Mouse (Mus musculus) R1 (cell line): Measurements from ENCODE around the gene Eef1akmt3.
"Not testable (repeated sequence)": the region's sequence is repeated elsewhere in the genome, so short reads cannot be mapped to it uniquely, and the experiment has no call there.

ENCODE experiments used
- DNase-seq: peaks from one replicate; pipeline ENCODE4 v3.0.0-alpha.2; 2018; ENCODE audit warnings: low read depth, low spot score

Eef1akmt3 gene

GRCm38 (mm10) chr10:127041274-127041766, at the start of gene Eef1akmt3, which contains the start of gene Mettl1:
Eef1akmt3 (minus strand) TSS chr10:127041513.
Mettl1 (plus strand) TSS chr10:127041414.
- no peak for DNase-seq

GRCm38 (mm10) chr10:127090560-127091411, 49.5 kb upstream of the Eef1akmt3 start:
- peak; percentile 68 for DNase-seq

GRCm38 (mm10) chr10:127085633-127086032, 44.3 kb upstream of the Eef1akmt3 start:
- no peak for DNase-seq

- DNase-seq, result no peak
These were observed 43.7 kb upstream of the Eef1akmt3 start for GRCm38 (mm10) chr10:127085052-127085451.

- no peak for DNase-seq
These were observed 42.6 kb upstream of the Eef1akmt3 start for GRCm38 (mm10) chr10:127083915-127084306.

GRCm38 (mm10) chr10:127083292-127083914, 42.1 kb upstream of the Eef1akmt3 start:
- DNase-seq, result no peak

- DNase-seq, result no peak
These were observed 40.8 kb upstream of the Eef1akmt3 start for GRCm38 (mm10) chr10:127081996-127082620.

GRCm38 (mm10) chr10:127080901-127081780, 39.8 kb upstream of the Eef1akmt3 start:
- no peak for DNase-seq

- DNase-seq, result no peak
These were observed 38.5 kb upstream of the Eef1akmt3 start for GRCm38 (mm10) chr10:127079665-127080391.

- no peak for DNase-seq
These were observed 37.6 kb upstream of the Eef1akmt3 start for GRCm38 (mm10) chr10:127078677-127079575.

- peak; percentile 66 for DNase-seq
These were observed 36.8 kb upstream of the Eef1akmt3 start for GRCm38 (mm10) chr10:127078001-127078676.

- DNase-seq, result no peak
These were observed 36.2 kb upstream of the Eef1akmt3 start for GRCm38 (mm10) chr10:127077515-127077914.

GRCm38 (mm10) chr10:127076082-127076481, 34.8 kb upstream of the Eef1akmt3 start:
- DNase-seq, result no peak

GRCm38 (mm10) chr10:127075651-127076050, 34.3 kb upstream of the Eef1akmt3 start:
- DNase-seq, result no peak

- no peak for DNase-seq
These were observed 33.8 kb upstream of the Eef1akmt3 start, which contains the start of gene Agap2 for GRCm38 (mm10) chr10:127075080-127075479. Agap2 (plus strand) TSS chr10:127075284.

GRCm38 (mm10) chr10:127073981-127074380, 32.7 kb upstream of the Eef1akmt3 start:
- no peak for DNase-seq

- not testable (repeated sequence) for DNase-seq
These were observed 31.7 kb upstream of the Eef1akmt3 start for GRCm38 (mm10) chr10:127072969-127073368.

- DNase-seq, result not testable (repeated sequence)
These were observed 31.0 kb upstream of the Eef1akmt3 start for GRCm38 (mm10) chr10:127072270-127072669.

- no peak for DNase-seq
These were observed 29.9 kb upstream of the Eef1akmt3 start for GRCm38 (mm10) chr10:127071203-127071602.
